Mouse (Mus musculus) lung, embryonic 15.5 days (tissue): ENCODE results near the gene Zfp69. TPM values are rescaled to one million over a fixed set of nuclear protein-coding genes. Genes with fewer than 3 reads are reported as not detected.

Experiments
- ATAC-seq: fragments of 200-750 bp; cut with Nextera tagmentation; 2 replicates; pipeline ENCODE4 v1.8.0; 2017; ENCODE audit warnings: moderate number of reproducible peaks, borderline replicate concordance; ENCODE audit not compliant: low FRiP score, low TSS enrichment; ENCODE audit errors: extremely low read depth
- H3K27ac ChIP-seq: fragments of 300-500 bp; sonication (generic); 2 replicates; pipeline ENCODE4 v1.5.1; 2015; ENCODE audit warnings: moderate library complexity, mild to moderate bottlenecking, inconsistent platforms
- H3K27me3 ChIP-seq: fragments of 300-500 bp; sonication (generic); 2 replicates; pipeline ENCODE4 v1.6.1; 2015; ENCODE audit warnings: inconsistent platforms
- H3K36me3 ChIP-seq: fragments of 300-500 bp; sonication (generic); 2 replicates; pipeline ENCODE4 v1.6.1; 2015; ENCODE audit warnings: inconsistent platforms
- H3K4me1 ChIP-seq: fragments of 300-500 bp; sonication (generic); 2 replicates; pipeline ENCODE4 v1.6.1; 2015; ENCODE audit warnings: inconsistent platforms
- H3K4me2 ChIP-seq: fragments of 300-500 bp; sonication (generic); 2 replicates; pipeline ENCODE4 v1.6.1; 2015; ENCODE audit warnings: inconsistent platforms, mild to moderate bottlenecking, moderate library complexity
- H3K4me3 ChIP-seq: fragments of 300-500 bp; sonication (generic); 2 replicates; pipeline ENCODE4 v1.5.1; 2015; ENCODE audit warnings: mild to moderate bottlenecking, inconsistent platforms
- H3K9ac ChIP-seq: fragments of 300-500 bp; sonication (generic); 2 replicates; pipeline ENCODE4 v1.6.1; 2015; ENCODE audit warnings: inconsistent platforms
- H3K9me3 ChIP-seq: fragments of 300-500 bp; sonication (generic); 2 replicates; pipeline ENCODE4 v1.6.1; 2016; ENCODE audit warnings: inconsistent platforms
- WGBS: fragments of 180-500 bp; shearing (Covaris S2); methylation state at CpG from one replicate; pipeline ENCODE4 v1.1.7; 2015; 5-methylcytosine and 5-hydroxymethylcytosine counted together
- microRNA-seq: library from miRNA; unstranded; fragments of <30 nt; microRNA quantifications from one replicate; pipeline ENCODE4, GENCODE M21; 2016
- polyA plus RNA-seq: library from polyadenylated mRNA; unstranded; fragments of >200 nt; fragmentation: Nextera tagmentation; extraction: Ambion mirVana; gene quantifications from 2 replicates; pipeline ENCODE4 v1.2.1, GENCODE M21; 2015

The Zfp69 gene
- polyA plus RNA-seq, 1 experiment from 2014 or later: 10.0 TPM

GRCm38 (mm10) chr4:120882002-120882625 lies 69.4 kb downstream of the Zfp69 start:
- no peak overlapping the region for H3K9ac ChIP-seq
- H3K27ac ChIP-seq: no peak overlapping the region
- 39% methylated on average over 5 of the region's 5 CpGs for WGBS
- H3K27me3 ChIP-seq: no peaks in the 10 kb centered on the region
- H3K4me2 ChIP-seq: no peak overlapping the region
- no peaks in the 10 kb centered on the region for H3K9me3 ChIP-seq
- no peaks in the 10 kb centered on the region for H3K36me3 ChIP-seq
- peaks cover 16% of the 10 kb centered on the region for H3K4me1 ChIP-seq
- H3K4me3 ChIP-seq: no peak overlapping the region
- no peak for ATAC-seq

- H3K9me3 ChIP-seq: no peaks in the 10 kb centered on the region
- no peak overlapping the region for H3K27ac ChIP-seq
- 39% methylated on average over 6 of the region's 6 CpGs for WGBS
- H3K4me1 ChIP-seq: peaks cover 11% of the 10 kb centered on the region
- no peak for ATAC-seq
- H3K4me2 ChIP-seq: no peak overlapping the region
- H3K36me3 ChIP-seq: no peaks in the 10 kb centered on the region
- no peaks in the 10 kb centered on the region for H3K27me3 ChIP-seq
- H3K4me3 ChIP-seq: no peak overlapping the region
- no peak overlapping the region for H3K9ac ChIP-seq
These were observed 70.6 kb downstream of the Zfp69 start for GRCm38 (mm10) chr4:120880731-120881432.

Small RNA genes within 50 kb of the gene (microRNA-seq; reads per million reads assigned to microRNA genes)
- not detected for gene Mir7015

Other genes with a start within 250 kb of the Zfp69 start
- gene Kcnq4, start 203.1 kb downstream of the Zfp69 start, polyA plus RNA-seq: 4.4 and 4.9 TPM in 2 replicates
- gene Nfyc, start 120.1 kb downstream of the Zfp69 start, polyA plus RNA-seq: 93.7 and 99.5 TPM in 2 replicates
- gene Rims3, start 96.9 kb downstream of the Zfp69 start, polyA plus RNA-seq: 0.57 and 0.72 TPM in 2 replicates
- 27.6 and 27.9 TPM in 2 replicates for gene Exo5, start 26.7 kb downstream of the Zfp69 start, polyA plus RNA-seq
- gene Smap2, start 65.5 kb upstream of the Zfp69 start, polyA plus RNA-seq: 14.3 and 14.5 TPM in 2 replicates
- gene Col9a2, start 87.7 kb upstream of the Zfp69 start, polyA plus RNA-seq: 12.3 and 12.5 TPM in 2 replicates
- 38.2 and 39.9 TPM in 2 replicates for gene Zmpste24, start 146.5 kb upstream of the Zfp69 start, polyA plus RNA-seq
- gene Tmco2, start 157.5 kb upstream of the Zfp69 start, polyA plus RNA-seq: not detected in 2 replicates